Mouse (Mus musculus): ENCODE measurements around the gene Hdac7. TPM values are rescaled to one million over a fixed set of nuclear protein-coding genes. Genes with fewer than 3 reads are reported as not detected.

Gene Hdac7
- polyA plus RNA-seq, 1 experiment from 2014 or later: 44.7 TPM

GRCm38 (mm10) chr15:97854059-97854458, 9.8 kb upstream of the Hdac7 start:
- Histone ChIP-seq H3K4me2 (no peak overlapping the region), H3K27ac (no peak overlapping the region), H3K9ac (no peak overlapping the region), H3K4me1 (peaks cover 5% of the 10 kb centered on the region), H3K36me3 (no peaks in the 10 kb centered on the region), H3K4me3 (no peak overlapping the region), H3K9me3 (no peaks in the 10 kb centered on the region), H3K27me3 (no peaks in the 10 kb centered on the region)
- ATAC-seq (ENCODE audit: borderline replicate concordance, extremely low read depth, low FRiP score, low TSS enrichment): no peak
- WGBS: 33% methylated on average over 8 of the region's 8 CpGs

- H3K4me2 ChIP-seq: no peak overlapping the region
- no peak overlapping the region for H3K9ac ChIP-seq
- ATAC-seq (ENCODE audit: borderline replicate concordance, extremely low read depth, low FRiP score, low TSS enrichment): no peak
- H3K9me3 ChIP-seq: no peaks in the 10 kb centered on the region
- WGBS: 83% methylated on average over 3 of the region's 3 CpGs
- peaks cover 6% of the 10 kb centered on the region for H3K4me1 ChIP-seq
- no peaks in the 10 kb centered on the region for H3K36me3 ChIP-seq
- no peak overlapping the region for H3K27ac ChIP-seq
- H3K27me3 ChIP-seq: no peaks in the 10 kb centered on the region
- H3K4me3 ChIP-seq: no peak overlapping the region
These were observed 8.0 kb upstream of the Hdac7 start for GRCm38 (mm10) chr15:97852291-97852690.

- no peaks in the 10 kb centered on the region for H3K27me3 ChIP-seq
- no peak overlapping the region for H3K4me2 ChIP-seq
- H3K4me3 ChIP-seq: no peak overlapping the region
- H3K4me1 ChIP-seq: peaks cover 6% of the 10 kb centered on the region
- H3K36me3 ChIP-seq: no peaks in the 10 kb centered on the region
- no peak for ATAC-seq (ENCODE audit: borderline replicate concordance, extremely low read depth, low FRiP score, low TSS enrichment)
- no peaks in the 10 kb centered on the region for H3K9me3 ChIP-seq
- 74% methylated on average over 5 of the region's 5 CpGs for WGBS
- no peak overlapping the region for H3K27ac ChIP-seq
- no peak overlapping the region for H3K9ac ChIP-seq
These were observed 6.7 kb upstream of the Hdac7 start for GRCm38 (mm10) chr15:97851011-97851410.

- WGBS: 25% methylated on average over 2 of the region's 2 CpGs
- no peak for ATAC-seq (ENCODE audit: borderline replicate concordance, extremely low read depth, low FRiP score, low TSS enrichment)
- Histone ChIP-seq H3K36me3 (no peaks in the 10 kb centered on the region), H3K27me3 (no peaks in the 10 kb centered on the region), H3K4me1 (peaks cover 6% of the 10 kb centered on the region), H3K27ac (no peak overlapping the region), H3K9ac (no peak overlapping the region), H3K4me2 (no peak overlapping the region), H3K4me3 (no peak overlapping the region), H3K9me3 (no peaks in the 10 kb centered on the region)
These were observed 6.1 kb upstream of the Hdac7 start for GRCm38 (mm10) chr15:97850441-97850840.

DNA sequence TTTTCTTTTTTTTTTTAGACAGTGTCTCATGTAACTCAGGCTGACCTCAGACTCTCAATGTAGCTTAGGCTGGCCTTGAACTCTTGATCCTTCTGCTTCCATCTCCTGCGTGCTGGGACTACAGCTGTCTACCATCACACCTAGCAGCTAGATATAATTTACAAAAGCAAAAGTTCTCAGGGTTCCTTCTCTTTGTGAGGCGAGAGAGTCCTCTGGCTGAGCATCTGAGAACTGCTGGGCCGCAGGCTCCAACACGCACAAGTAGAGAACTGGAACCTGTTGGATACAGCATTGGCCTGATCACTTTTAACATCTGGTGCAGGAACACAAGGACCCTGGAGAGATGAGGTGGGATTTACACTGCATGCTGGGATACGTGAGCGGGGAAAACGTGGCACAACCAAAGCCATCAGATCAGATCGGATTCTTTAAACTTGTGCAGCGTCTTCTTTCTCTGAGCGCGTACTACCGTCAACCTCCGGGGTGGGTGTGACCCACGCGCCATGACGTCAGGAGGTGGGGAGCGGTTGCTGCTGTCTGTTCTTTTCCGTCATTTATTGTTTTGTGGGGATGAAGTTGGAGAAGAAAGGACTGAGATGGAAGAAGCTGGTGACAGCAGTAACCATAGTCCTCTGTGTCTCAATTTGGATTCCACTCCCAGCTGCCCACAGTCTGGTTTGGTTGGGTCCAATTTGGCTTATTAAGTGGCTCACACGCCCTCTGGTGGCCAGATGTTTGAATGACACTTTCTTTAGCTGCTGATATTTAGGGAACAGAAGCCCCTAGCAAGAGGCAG, 5.0 kb upstream of the Hdac7 start:
- H3K9me3 ChIP-seq: no peaks in the 10 kb centered on the region
- peak overlapping the region; percentile 29 for H3K4me3 ChIP-seq
- peak; percentile 75 for ATAC-seq (ENCODE audit: borderline replicate concordance, extremely low read depth, low FRiP score, low TSS enrichment)
- H3K9ac ChIP-seq: 0 out of 2 replicates have a peak overlapping the region, but pooled peaks have one; percentile 23
- peak overlapping the region; percentile 30; the same call in 1 of the 2 replicates for H3K27ac ChIP-seq
- no peaks in the 10 kb centered on the region for H3K36me3 ChIP-seq
- H3K4me2 ChIP-seq: peak overlapping the region; percentile 74
- H3K4me1 ChIP-seq: peaks cover 6% of the 10 kb centered on the region
- H3K27me3 ChIP-seq: no peaks in the 10 kb centered on the region
- WGBS: 4% methylated on average over 19 of the region's 19 CpGs

DNA sequence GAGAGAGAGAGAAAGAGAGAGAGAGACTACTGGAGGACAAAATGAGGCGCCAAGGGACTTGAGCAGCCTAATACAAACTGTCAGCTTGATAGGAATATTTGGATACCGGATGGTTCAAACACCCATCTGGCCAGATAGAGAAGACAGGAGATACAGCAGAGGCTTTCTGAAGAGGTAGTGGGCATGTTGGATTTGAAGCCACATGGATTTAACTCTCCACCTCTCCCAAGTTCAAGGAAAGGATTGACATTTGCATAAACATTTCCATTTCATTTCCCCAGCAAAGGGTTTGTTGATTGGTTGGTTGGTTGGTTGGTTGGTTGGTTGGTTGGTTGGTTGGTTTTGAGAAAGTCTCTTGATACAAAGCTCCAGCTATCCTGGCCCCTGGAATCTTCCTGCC, 3.6 kb upstream of the Hdac7 start:
- Histone ChIP-seq H3K4me1 (peaks cover 6% of the 10 kb centered on the region), H3K36me3 (no peaks in the 10 kb centered on the region), H3K27me3 (no peaks in the 10 kb centered on the region), H3K27ac (no peak overlapping the region), H3K9ac (no peak overlapping the region), H3K4me2 (no peak overlapping the region), H3K9me3 (no peaks in the 10 kb centered on the region), H3K4me3 (no peak overlapping the region)
- WGBS: 90% methylated on average over 2 of the region's 2 CpGs
- no peak for ATAC-seq (ENCODE audit: borderline replicate concordance, extremely low read depth, low FRiP score, low TSS enrichment)

DNA sequence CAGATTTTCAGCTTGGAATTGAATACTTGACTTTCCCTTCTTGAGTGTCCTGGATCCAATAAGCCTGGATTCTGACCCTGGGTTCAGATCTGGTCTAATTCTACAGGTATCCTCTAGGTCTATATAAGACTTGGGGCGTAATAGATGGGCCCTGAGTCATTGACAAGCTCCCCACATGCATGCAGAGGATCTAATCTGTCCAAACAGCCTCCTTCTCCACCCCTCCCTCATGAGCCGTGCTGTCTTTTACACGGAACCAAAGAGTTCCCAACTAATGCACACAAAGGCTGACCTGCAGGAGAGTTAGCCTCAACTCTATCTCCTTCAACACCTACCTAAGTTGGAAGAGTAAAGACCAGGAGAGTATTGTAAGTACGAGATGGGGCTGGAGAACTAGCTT, 3.0 kb upstream of the Hdac7 start:
- Histone ChIP-seq H3K36me3 (no peaks in the 10 kb centered on the region), H3K27me3 (no peaks in the 10 kb centered on the region), H3K9me3 (no peaks in the 10 kb centered on the region), H3K4me1 (peaks cover 6% of the 10 kb centered on the region), H3K27ac (no peak overlapping the region), H3K9ac (no peak overlapping the region), H3K4me3 (no peak overlapping the region), H3K4me2 (no peak overlapping the region)
- ATAC-seq (ENCODE audit: borderline replicate concordance, extremely low read depth, low FRiP score, low TSS enrichment): no peak
- 78% methylated on average over 4 of the region's 4 CpGs for WGBS

DNA sequence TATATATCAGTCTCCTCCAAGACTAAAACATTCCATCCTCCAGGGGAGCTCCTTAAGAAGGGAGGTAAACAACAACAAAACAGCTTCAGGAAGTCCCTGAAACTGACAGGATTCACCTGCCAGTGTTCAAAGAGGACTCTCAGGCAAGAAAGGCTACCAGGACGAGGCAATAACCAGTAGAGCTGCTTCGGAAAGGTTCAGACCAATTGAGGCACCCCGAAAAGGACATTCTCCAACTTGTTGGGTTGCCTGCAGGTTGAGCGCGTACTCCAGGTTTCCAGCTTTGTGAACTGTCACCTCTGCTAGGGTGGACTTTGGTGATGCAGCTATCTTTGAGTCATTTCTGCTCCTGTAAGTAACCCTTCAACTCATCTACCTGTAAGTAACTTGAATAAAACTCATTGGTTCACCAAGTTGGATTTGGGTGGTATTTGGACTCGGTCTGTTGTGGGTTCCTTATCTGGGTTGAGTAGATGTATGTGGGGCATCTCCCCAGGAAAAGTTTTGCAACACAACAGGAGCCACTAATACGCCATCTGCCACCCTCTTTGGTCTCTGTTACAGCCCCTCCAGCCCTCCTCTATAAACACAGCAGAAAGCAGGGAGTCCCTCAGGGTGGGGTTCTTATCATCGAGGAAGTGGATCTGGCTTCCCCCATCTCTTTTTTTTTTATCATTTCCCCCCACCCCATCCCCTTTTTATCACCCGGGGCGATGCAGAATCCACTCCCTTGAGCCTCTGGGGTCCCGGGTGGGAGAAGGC, 2.0 kb upstream of the Hdac7 start:
- no peak overlapping the region for H3K4me3 ChIP-seq
- ATAC-seq (ENCODE audit: borderline replicate concordance, extremely low read depth, low FRiP score, low TSS enrichment): no peak
- H3K4me2 ChIP-seq: no peak overlapping the region
- H3K27me3 ChIP-seq: no peaks in the 10 kb centered on the region
- peaks cover 6% of the 10 kb centered on the region for H3K4me1 ChIP-seq
- H3K9ac ChIP-seq: no peak overlapping the region
- WGBS: 84% methylated on average over 11 of the region's 11 CpGs
- H3K9me3 ChIP-seq: no peaks in the 10 kb centered on the region
- H3K36me3 ChIP-seq: no peaks in the 10 kb centered on the region
- no peak overlapping the region for H3K27ac ChIP-seq

- Histone ChIP-seq H3K9me3 (no peaks in the 10 kb centered on the region), H3K27ac (no peak overlapping the region), H3K36me3 (no peaks in the 10 kb centered on the region), H3K4me2 (no peak overlapping the region), H3K9ac (no peak overlapping the region), H3K4me1 (peaks cover 25% of the 10 kb centered on the region), H3K4me3 (no peak overlapping the region), H3K27me3 (no peaks in the 10 kb centered on the region)
- 64% methylated on average over 7 of the region's 7 CpGs for WGBS
- ATAC-seq (ENCODE audit: borderline replicate concordance, extremely low read depth, low FRiP score, low TSS enrichment): no peak
These were observed 1.1 kb downstream of the Hdac7 start for GRCm38 (mm10) chr15:97843247-97843651.

DNA sequence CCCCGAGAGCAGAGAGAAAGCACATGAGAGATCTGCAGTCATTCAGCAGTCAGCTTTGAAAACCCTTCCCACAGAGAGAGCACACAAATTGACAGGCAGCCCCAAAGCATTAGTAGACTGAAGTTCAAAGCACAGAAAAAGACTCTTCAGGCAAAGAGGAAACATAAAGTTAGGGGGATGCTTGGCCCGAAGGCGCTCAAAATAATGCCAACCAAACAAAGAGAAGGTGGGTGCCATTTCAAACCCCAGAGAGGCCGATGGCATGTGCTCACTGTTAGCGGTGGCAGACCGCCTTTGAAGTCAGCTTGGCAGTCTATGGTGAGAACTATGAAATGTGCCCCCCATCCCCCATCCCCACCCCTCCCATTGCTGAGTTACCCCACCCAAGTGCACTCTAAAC, 2.2 kb downstream of the Hdac7 start:
- WGBS: 89% methylated on average over 6 of the region's 6 CpGs
- Histone ChIP-seq H3K27me3 (no peaks in the 10 kb centered on the region), H3K27ac (no peak overlapping the region), H3K9me3 (no peaks in the 10 kb centered on the region), H3K4me3 (no peak overlapping the region), H3K4me2 (no peak overlapping the region), H3K4me1 (peaks cover 37% of the 10 kb centered on the region), H3K36me3 (no peaks in the 10 kb centered on the region), H3K9ac (no peak overlapping the region)
- ATAC-seq (ENCODE audit: borderline replicate concordance, extremely low read depth, low FRiP score, low TSS enrichment): no peak

DNA sequence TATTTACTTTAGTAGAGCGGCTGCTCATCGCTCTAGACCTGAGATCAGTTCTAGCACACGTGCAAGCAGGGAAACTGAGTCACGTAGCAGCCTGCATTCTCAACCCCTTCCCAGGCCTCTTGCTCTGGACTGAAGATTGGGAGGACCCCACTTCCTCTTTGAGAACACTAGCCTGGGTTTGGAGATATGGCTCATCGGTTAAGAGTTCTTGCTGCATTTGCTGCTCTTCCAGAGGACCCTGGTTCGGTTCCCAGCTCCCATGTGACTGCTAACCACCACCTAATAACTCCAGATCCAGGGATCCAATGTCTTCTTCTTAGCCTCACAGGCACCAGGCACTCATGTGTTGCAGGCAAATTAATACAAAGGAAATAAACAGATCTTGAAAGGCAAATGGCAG, 2.9 kb downstream of the Hdac7 start:
- no peak overlapping the region for H3K27ac ChIP-seq
- H3K4me1 ChIP-seq: peaks cover 44% of the 10 kb centered on the region
- H3K9me3 ChIP-seq: no peaks in the 10 kb centered on the region
- no peak overlapping the region for H3K9ac ChIP-seq
- H3K4me3 ChIP-seq: no peak overlapping the region
- no peaks in the 10 kb centered on the region for H3K36me3 ChIP-seq
- ATAC-seq (ENCODE audit: borderline replicate concordance, extremely low read depth, low FRiP score, low TSS enrichment): no peak
- H3K4me2 ChIP-seq: no peak overlapping the region
- WGBS: 94% methylated on average over 6 of the region's 6 CpGs
- H3K27me3 ChIP-seq: no peaks in the 10 kb centered on the region

- H3K9ac ChIP-seq: no peak overlapping the region
- H3K4me1 ChIP-seq: peaks cover 48% of the 10 kb centered on the region
- WGBS: 84% methylated on average over 1 of the region's 1 CpGs
- H3K27me3 ChIP-seq: no peaks in the 10 kb centered on the region
- no peak for ATAC-seq (ENCODE audit: borderline replicate concordance, extremely low read depth, low FRiP score, low TSS enrichment)
- no peak overlapping the region for H3K4me3 ChIP-seq
- H3K4me2 ChIP-seq: no peak overlapping the region
- H3K27ac ChIP-seq: peak overlapping the region; percentile 85
- no peaks in the 10 kb centered on the region for H3K9me3 ChIP-seq
- no peaks in the 10 kb centered on the region for H3K36me3 ChIP-seq
These were observed 3.5 kb downstream of the Hdac7 start for GRCm38 (mm10) chr15:97840781-97841180.
